Mouse (Mus musculus) macrophage (primary cell): ENCODE data around the gene Cdyl. TPM values are rescaled to one million over a fixed set of nuclear protein-coding genes. Genes with fewer than 3 reads are reported as not detected.

Experiments
- H3K27ac ChIP-seq: fragments of 350-480 bp; formaldehyde crosslinking; 2 replicates; pipeline ENCODE4 v1.9.0; 2021
- H3K36me3 ChIP-seq: fragments of 350-480 bp; formaldehyde crosslinking; 2 replicates; pipeline ENCODE4 v1.9.0; 2021; ENCODE audit errors: inconsistent target
- H3K4me3 ChIP-seq: fragments of 350-480 bp; formaldehyde crosslinking; 2 replicates; pipeline ENCODE4 v1.9.0; 2021; ENCODE audit errors: inconsistent target
- H3K79me2 ChIP-seq: fragments of 350-480 bp; formaldehyde crosslinking; 2 replicates; pipeline ENCODE4 v1.9.0; 2021; ENCODE audit errors: inconsistent target
- WGBS: methylation state at CpG from one replicate; pipeline ENCODE4 v1.1.7; 2026; ENCODE audit warnings: inconsistent platforms; ENCODE audit not compliant: missing documents; 5-methylcytosine and 5-hydroxymethylcytosine counted together
- polyA plus RNA-seq: library from polyadenylated mRNA; stranded (reverse); fragments of 250-400 nt; gene quantifications from 3 replicates; pipeline ENCODE4 v1.2.4, GENCODE M21; 2018; ENCODE audit warnings: inconsistent platforms

Cdyl gene
- polyA plus RNA-seq, 1 experiment from 2014 or later: 4.3 TPM

- peaks cover 100% of the 10 kb centered on the region for H3K79me2 ChIP-seq
- no peaks in the 10 kb centered on the region for H3K36me3 ChIP-seq
- H3K4me3 ChIP-seq: no peak overlapping the region
- no peak overlapping the region for H3K27ac ChIP-seq
- WGBS: 98% methylated on average over 21 of the region's 21 CpGs
These were observed 97.0 kb downstream of the Cdyl start for GRCm38 (mm10) chr13:35756393-35757338.

GRCm38 (mm10) chr13:35760372-35760771 lies 100.7 kb downstream of the Cdyl start:
- Histone ChIP-seq H3K4me3 (no peak overlapping the region), H3K79me2 (peaks cover 97% of the 10 kb centered on the region), H3K36me3 (no peaks in the 10 kb centered on the region), H3K27ac (no peak overlapping the region)
- WGBS: 100% methylated on average over 2 of the region's 2 CpGs

GRCm38 (mm10) chr13:35764559-35764958 lies 104.9 kb downstream of the Cdyl start:
- Histone ChIP-seq H3K79me2 (peaks cover 97% of the 10 kb centered on the region), H3K36me3 (no peaks in the 10 kb centered on the region), H3K27ac (no peak overlapping the region), H3K4me3 (no peak overlapping the region)
- WGBS: 87% methylated on average over 3 of the region's 3 CpGs

GRCm38 (mm10) chr13:35765817-35766216 lies 106.2 kb downstream of the Cdyl start:
- Histone ChIP-seq H3K4me3 (no peak overlapping the region), H3K36me3 (no peaks in the 10 kb centered on the region), H3K79me2 (peaks cover 97% of the 10 kb centered on the region), H3K27ac (no peak overlapping the region)
- 97% methylated on average over 2 of the region's 2 CpGs for WGBS

- Histone ChIP-seq H3K79me2 (peaks cover 99% of the 10 kb centered on the region), H3K36me3 (no peaks in the 10 kb centered on the region), H3K27ac (no peak overlapping the region), H3K4me3 (no peak overlapping the region)
- WGBS: 87% methylated on average over 2 of the region's 2 CpGs
These were observed 110.0 kb downstream of the Cdyl start for GRCm38 (mm10) chr13:35769673-35770072.

- H3K79me2 ChIP-seq: peaks cover 99% of the 10 kb centered on the region
- no peak overlapping the region for H3K4me3 ChIP-seq
- no peaks in the 10 kb centered on the region for H3K36me3 ChIP-seq
- no peak overlapping the region for H3K27ac ChIP-seq
- WGBS: 93% methylated on average over 8 of the region's 9 CpGs
These were observed 110.8 kb downstream of the Cdyl start for GRCm38 (mm10) chr13:35770421-35770820.

GRCm38 (mm10) chr13:35771968-35772382 lies 112.3 kb downstream of the Cdyl start:
- Histone ChIP-seq H3K4me3 (no peak overlapping the region), H3K36me3 (no peaks in the 10 kb centered on the region), H3K79me2 (peaks cover 99% of the 10 kb centered on the region), H3K27ac (no peak overlapping the region)
- 82% methylated on average over 9 of the region's 9 CpGs for WGBS

GRCm38 (mm10) chr13:35773763-35774162 lies 114.1 kb downstream of the Cdyl start:
- peaks cover 99% of the 10 kb centered on the region for H3K79me2 ChIP-seq

GRCm38 (mm10) chr13:35776123-35776522 lies 116.5 kb downstream of the Cdyl start:
- Histone ChIP-seq H3K79me2 (peaks cover 99% of the 10 kb centered on the region), H3K27ac (no peak overlapping the region), H3K36me3 (no peaks in the 10 kb centered on the region), H3K4me3 (no peak overlapping the region)
- WGBS: 95% methylated on average over 7 of the region's 7 CpGs

More at GRCm38 (mm10) chr13:35773763-35774162, 114.1 kb downstream of the Cdyl start:
- Histone ChIP-seq H3K36me3 (no peaks in the 10 kb centered on the region), H3K4me3 (no peak overlapping the region), H3K27ac (no peak overlapping the region)
- 92% methylated on average over 7 of the region's 7 CpGs for WGBS

GRCm38 (mm10) chr13:35780714-35781113 lies 121.1 kb downstream of the Cdyl start:
- Histone ChIP-seq H3K36me3 (no peaks in the 10 kb centered on the region), H3K27ac (no peak overlapping the region), H3K79me2 (peaks cover 90% of the 10 kb centered on the region), H3K4me3 (no peak overlapping the region)
- WGBS: 100% methylated on average over 3 of the region's 3 CpGs

- H3K36me3 ChIP-seq: no peaks in the 10 kb centered on the region
- WGBS: 61% methylated on average over 3 of the region's 3 CpGs
- H3K4me3 ChIP-seq: no peak overlapping the region
- H3K79me2 ChIP-seq: peaks cover 90% of the 10 kb centered on the region
- no peak overlapping the region for H3K27ac ChIP-seq
These were observed 122.1 kb downstream of the Cdyl start for GRCm38 (mm10) chr13:35781755-35782154.

GRCm38 (mm10) chr13:35782949-35783348 lies 123.3 kb downstream of the Cdyl start:
- Histone ChIP-seq H3K4me3 (no peak overlapping the region), H3K79me2 (peaks cover 90% of the 10 kb centered on the region), H3K27ac (peak overlapping the region; percentile 43), H3K36me3 (no peaks in the 10 kb centered on the region)
- 15% methylated on average over 2 of the region's 2 CpGs for WGBS

GRCm38 (mm10) chr13:35783576-35783975 lies 123.9 kb downstream of the Cdyl start:
- Histone ChIP-seq H3K79me2 (peaks cover 90% of the 10 kb centered on the region), H3K27ac (peak overlapping the region; percentile 43), H3K4me3 (no peak overlapping the region), H3K36me3 (no peaks in the 10 kb centered on the region)
- 6% methylated on average over 6 of the region's 6 CpGs for WGBS

- H3K27ac ChIP-seq: no peak overlapping the region
- no peaks in the 10 kb centered on the region for H3K36me3 ChIP-seq
- peaks cover 90% of the 10 kb centered on the region for H3K79me2 ChIP-seq
- 46% methylated on average over 4 of the region's 4 CpGs for WGBS
- H3K4me3 ChIP-seq: no peak overlapping the region
These were observed 124.6 kb downstream of the Cdyl start for GRCm38 (mm10) chr13:35784281-35784680.

- no peak overlapping the region for H3K27ac ChIP-seq
- no peak overlapping the region for H3K4me3 ChIP-seq
- no peaks in the 10 kb centered on the region for H3K36me3 ChIP-seq
- H3K79me2 ChIP-seq: peaks cover 90% of the 10 kb centered on the region
- whole genome bisulfite sequencing: 81% methylated on average over 5 of the region's 5 CpGs
These were observed 125.8 kb downstream of the Cdyl start for GRCm38 (mm10) chr13:35785330-35785939.
